Mouse (Mus musculus) ES-E14 (cell line): ENCODE data around the gene Lamb3.

Source experiments
- CHD2 ChIP-seq: IDR thresholded peaks from 2 replicates; pipeline ENCODE4 v1.6.1; 2014; ENCODE audit warnings: mild to moderate bottlenecking, low read depth, low read length, inconsistent platforms
- ZNF384 ChIP-seq: IDR thresholded peaks from 2 replicates; pipeline ENCODE4 v1.6.1; 2012; ENCODE audit warnings: low read depth, low read length, inconsistent platforms

DNA sequence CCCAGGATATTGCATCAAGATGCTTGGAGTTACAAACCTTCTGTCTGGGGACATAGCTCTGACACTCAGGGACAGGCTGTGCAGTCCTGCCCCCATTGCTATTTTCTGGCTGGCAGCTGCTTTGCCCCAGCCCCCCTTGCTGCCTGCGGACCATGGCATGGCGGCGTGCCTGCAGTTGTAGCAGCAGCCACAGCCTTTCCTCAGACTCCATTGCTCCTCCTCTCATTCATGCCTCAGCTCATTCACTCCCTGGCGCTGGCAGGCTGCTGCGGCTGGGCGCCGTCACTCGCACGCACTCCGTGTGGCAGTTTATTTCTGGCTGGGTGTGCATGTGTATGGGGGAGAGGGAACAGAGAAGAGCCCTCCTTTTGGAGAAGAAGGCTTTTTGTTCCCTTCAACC, 160.6 kb downstream of the Lamb3 start:
- no peak for TF ChIP-seq CHD2
- TF ChIP-seq ZNF384 = no peak
